Mouse (Mus musculus) heart, embryonic 10.5 days (tissue): Measurements from ENCODE around the gene Nup98. TPM values are rescaled to one million over a fixed set of nuclear protein-coding genes. Genes with fewer than 3 reads are reported as not detected.

Experiments used
- DNase-seq: peaks from one replicate; pipeline ENCODE4 v3.0.0-alpha.2; 2017; ENCODE audit warnings: low spot score
- H3K27ac ChIP-seq: fragments of 300-500 bp; sonication (generic); 2 replicates; pipeline ENCODE4 v1.5.1; 2016; ENCODE audit warnings: mild to moderate bottlenecking
- H3K27me3 ChIP-seq: fragments of 300-500 bp; sonication (generic); 2 replicates; pipeline ENCODE4 v1.6.1; 2016; ENCODE audit warnings: mild to moderate bottlenecking; ENCODE audit not compliant: poor library complexity, insufficient read depth, severe bottlenecking
- H3K36me3 ChIP-seq: fragments of 300-500 bp; sonication (generic); 2 replicates; pipeline ENCODE4 v1.6.1; 2016; ENCODE audit warnings: mild to moderate bottlenecking, moderate library complexity
- H3K4me1 ChIP-seq: fragments of 300-500 bp; sonication (generic); 2 replicates; pipeline ENCODE4 v1.6.1; 2016; ENCODE audit warnings: mild to moderate bottlenecking
- H3K4me3 ChIP-seq: fragments of 300-500 bp; sonication (generic); 2 replicates; pipeline ENCODE4 v1.5.1; 2016; ENCODE audit warnings: mild to moderate bottlenecking, moderate library complexity
- H3K9me3 ChIP-seq: fragments of 300-500 bp; sonication (generic); 2 replicates; pipeline ENCODE4 v1.6.1; 2016; ENCODE audit warnings: mild to moderate bottlenecking, moderate library complexity
- WGBS: fragments of 180-500 bp; shearing (Covaris S2); methylation state at CpG from one replicate; pipeline ENCODE4 v1.1.7; 2016; 5-methylcytosine and 5-hydroxymethylcytosine counted together
- polyA plus RNA-seq: library from polyadenylated mRNA; unstranded; fragments of >200 nt; fragmentation: Nextera tagmentation; extraction: Ambion mirVana; gene quantifications from 2 replicates; pipeline ENCODE4 v1.2.1, GENCODE M21; 2016

Nup98 gene
- 36.6 and 36.7 TPM in 2 replicates for polyA plus RNA-seq

GRCm38 (mm10) chr7:102209756-102210721, at the start of gene Nup98, which contains the start of gene Pgap2:
Gene Nup98, minus strand, starts transcription at chr7:102210176.
Gene Pgap2, plus strand, starts transcription at chr7:102210208.
- no peaks in the 10 kb centered on the region for H3K9me3 ChIP-seq
- under 1% methylated on average over 82 of the region's 87 CpGs for WGBS
- H3K4me3 ChIP-seq = peak within 1 kb of the TSS; percentile 79
- H3K27ac ChIP-seq = peak within 1 kb of the TSS; percentile 98
- H3K4me1 ChIP-seq = peaks cover 14% of the 10 kb centered on the region
- H3K27me3 ChIP-seq = no peaks in the 10 kb centered on the region
- DNase-seq = peak; percentile 100
- H3K36me3 ChIP-seq = no peaks in the 10 kb centered on the region

GRCm38 (mm10) chr7:102258753-102259152, 48.8 kb upstream of the Nup98 start:
- no peaks in the 10 kb centered on the region for H3K4me1 ChIP-seq
- H3K9me3 ChIP-seq = no peaks in the 10 kb centered on the region
- 77% methylated on average over 3 of the region's 3 CpGs for WGBS
- H3K27me3 ChIP-seq = no peaks in the 10 kb centered on the region
- no peak overlapping the region for H3K4me3 ChIP-seq
- H3K27ac ChIP-seq = no peak overlapping the region
- DNase-seq = no peak
- no peaks in the 10 kb centered on the region for H3K36me3 ChIP-seq

- Histone ChIP-seq H3K9me3 (no peaks in the 10 kb centered on the region), H3K27ac (no peak overlapping the region), H3K27me3 (no peaks in the 10 kb centered on the region), H3K4me1 (no peaks in the 10 kb centered on the region), H3K36me3 (no peaks in the 10 kb centered on the region), H3K4me3 (no peak overlapping the region)
- WGBS = 20% methylated on average over 4 of the region's 4 CpGs
- DNase-seq = no peak
Observed at GRCm38 (mm10) chr7:102258189-102258588, 48.2 kb upstream of the Nup98 start.

- Histone ChIP-seq H3K9me3 (no peaks in the 10 kb centered on the region), H3K36me3 (no peaks in the 10 kb centered on the region), H3K27me3 (no peaks in the 10 kb centered on the region), H3K27ac (no peak overlapping the region), H3K4me3 (no peak overlapping the region), H3K4me1 (no peaks in the 10 kb centered on the region)
- DNase-seq = no peak
- 78% methylated on average over 3 of the region's 3 CpGs for WGBS
Observed at GRCm38 (mm10) chr7:102256636-102257035, 46.7 kb upstream of the Nup98 start.

GRCm38 (mm10) chr7:102255954-102256353, 46.0 kb upstream of the Nup98 start, which contains the start of gene Rhog:
Gene Rhog, minus strand, starts transcription at chr7:102256054.
- Histone ChIP-seq H3K36me3 (no peaks in the 10 kb centered on the region), H3K27me3 (no peaks in the 10 kb centered on the region), H3K9me3 (no peaks in the 10 kb centered on the region), H3K27ac (no peak within 1 kb of the TSS), H3K4me3 (no peak within 1 kb of the TSS), H3K4me1 (no peaks in the 10 kb centered on the region; the same call in 1 of the 2 replicates)
- WGBS = 74% methylated on average over 3 of the region's 3 CpGs
- no peak for DNase-seq

- H3K27ac ChIP-seq = no peak overlapping the region
- no peaks in the 10 kb centered on the region for H3K27me3 ChIP-seq
- 77% methylated on average over 1 of the region's 1 CpGs for WGBS
- peaks cover 13% of the 10 kb centered on the region for H3K4me1 ChIP-seq
- no peaks in the 10 kb centered on the region for H3K9me3 ChIP-seq
- DNase-seq = no peak
- no peak overlapping the region for H3K4me3 ChIP-seq
- H3K36me3 ChIP-seq = no peaks in the 10 kb centered on the region
Observed at GRCm38 (mm10) chr7:102253631-102254030, 43.7 kb upstream of the Nup98 start.

GRCm38 (mm10) chr7:102250631-102251214, 40.7 kb upstream of the Nup98 start:
- DNase-seq = peak; percentile 95
- peaks cover 42% of the 10 kb centered on the region for H3K4me1 ChIP-seq
- H3K27ac ChIP-seq = peak overlapping the region; percentile 98

GRCm38 (mm10) chr7:102249896-102250630, 40.1 kb upstream of the Nup98 start:
- Histone ChIP-seq H3K36me3 (no peaks in the 10 kb centered on the region), H3K4me3 (peak overlapping the region; percentile 91), H3K4me1 (peaks cover 48% of the 10 kb centered on the region), H3K9me3 (no peaks in the 10 kb centered on the region), H3K27me3 (no peaks in the 10 kb centered on the region), H3K27ac (peak overlapping the region; percentile 98)
- peak; percentile 93 for DNase-seq
- WGBS = 1% methylated on average over 40 of the region's 49 CpGs

More at GRCm38 (mm10) chr7:102250631-102251214, 40.7 kb upstream of the Nup98 start:
- Histone ChIP-seq H3K9me3 (no peaks in the 10 kb centered on the region), H3K27me3 (no peaks in the 10 kb centered on the region), H3K4me3 (peak overlapping the region; percentile 91), H3K36me3 (no peaks in the 10 kb centered on the region)
- under 1% methylated on average over 30 of the region's 33 CpGs for WGBS

GRCm38 (mm10) chr7:102249531-102249895, 39.5 kb upstream of the Nup98 start:
- Histone ChIP-seq H3K27ac (peak overlapping the region; percentile 98), H3K4me1 (peaks cover 54% of the 10 kb centered on the region), H3K4me3 (peak overlapping the region; percentile 91), H3K27me3 (no peaks in the 10 kb centered on the region), H3K36me3 (no peaks in the 10 kb centered on the region), H3K9me3 (no peaks in the 10 kb centered on the region)
- under 1% methylated on average over 23 of the region's 23 CpGs for WGBS
- no peak for DNase-seq

GRCm38 (mm10) chr7:102248691-102249404, 38.9 kb upstream of the Nup98 start:
- peak overlapping the region; percentile 91 for H3K4me3 ChIP-seq
- H3K27ac ChIP-seq = peak overlapping the region; percentile 98
- H3K9me3 ChIP-seq = no peaks in the 10 kb centered on the region
- no peaks in the 10 kb centered on the region for H3K36me3 ChIP-seq
- DNase-seq = no peak
- H3K4me1 ChIP-seq = peaks cover 60% of the 10 kb centered on the region
- WGBS = 16% methylated on average over 16 of the region's 16 CpGs
- H3K27me3 ChIP-seq = no peaks in the 10 kb centered on the region

- Histone ChIP-seq H3K4me1 (peaks cover 75% of the 10 kb centered on the region), H3K27me3 (no peaks in the 10 kb centered on the region), H3K4me3 (peak overlapping the region; percentile 13; the same call in 1 of the 2 replicates), H3K27ac (peak overlapping the region; percentile 62), H3K9me3 (no peaks in the 10 kb centered on the region), H3K36me3 (no peaks in the 10 kb centered on the region; the same call in 1 of the 2 replicates)
- no peak for DNase-seq
- WGBS = 45% methylated on average over 12 of the region's 12 CpGs
Observed at GRCm38 (mm10) chr7:102246956-102247797, 37.2 kb upstream of the Nup98 start.
